Mouse (Mus musculus): ENCODE results near the gene Arrdc1. TPM values are rescaled to one million over a fixed set of nuclear protein-coding genes. Genes with fewer than 3 reads are reported as not detected.

Gene Arrdc1
- polyA plus RNA-seq, 1 experiment, result not detected

- Histone ChIP-seq H3K4me3 (ENCODE audit: insufficient read depth, low read depth, low read length) (no peak overlapping the region), H3K27ac (ENCODE audit: insufficient read depth, low read depth, low read length) (no peak overlapping the region), H3K4me1 (ENCODE audit: control insufficient read depth, insufficient read depth, low read length) (peaks cover 4% of the 10 kb centered on the region; the same call in 1 of the 2 replicates)
- TF ChIP-seq POLR2A (IDR thresholded peaks at IDR 0.05; ENCODE audit: insufficient read depth, low read depth, low read length), result no peak
- no peak for TF ChIP-seq CTCF (IDR thresholded peaks at IDR 0.05; ENCODE audit: insufficient read depth, low read depth, low read length)
- 79% methylated on average over 7 of the region's 7 CpGs for WGBS
These were observed 8.1 kb downstream of the Arrdc1 start for GRCm38 (mm10) chr2:24926965-24927358.

GRCm38 (mm10) chr2:24926345-24926964, 8.6 kb downstream of the Arrdc1 start:
- WGBS, result 89% methylated on average over 9 of the region's 9 CpGs
- TF ChIP-seq CTCF (IDR thresholded peaks at IDR 0.05; ENCODE audit: insufficient read depth, low read depth, low read length), result no peak
- TF ChIP-seq POLR2A (IDR thresholded peaks at IDR 0.05; ENCODE audit: insufficient read depth, low read depth, low read length), result no peak
- H3K4me3 ChIP-seq (ENCODE audit: insufficient read depth, low read depth, low read length), result no peak overlapping the region

GRCm38 (mm10) chr2:24925284-24925683, 9.8 kb downstream of the Arrdc1 start:
- Histone ChIP-seq H3K4me1 (ENCODE audit: control insufficient read depth, insufficient read depth, low read length) (peaks cover 4% of the 10 kb centered on the region; the same call in 1 of the 2 replicates), H3K4me3 (ENCODE audit: insufficient read depth, low read depth, low read length) (no peak overlapping the region), H3K27ac (ENCODE audit: insufficient read depth, low read depth, low read length) (no peak overlapping the region)
- WGBS, result 89% methylated on average over 8 of the region's 8 CpGs
- TF ChIP-seq CTCF (IDR thresholded peaks at IDR 0.05; ENCODE audit: insufficient read depth, low read depth, low read length), result no peak
- no peak for TF ChIP-seq POLR2A (IDR thresholded peaks at IDR 0.05; ENCODE audit: insufficient read depth, low read depth, low read length)

More at GRCm38 (mm10) chr2:24926345-24926964, 8.6 kb downstream of the Arrdc1 start:
- Histone ChIP-seq H3K4me1 (ENCODE audit: control insufficient read depth, insufficient read depth, low read length) (peaks cover 4% of the 10 kb centered on the region; the same call in 1 of the 2 replicates), H3K27ac (ENCODE audit: insufficient read depth, low read depth, low read length) (no peak overlapping the region)

GRCm38 (mm10) chr2:24923561-24923960, 11.5 kb downstream of the Arrdc1 start:
- no peak for TF ChIP-seq POLR2A (IDR thresholded peaks at IDR 0.05; ENCODE audit: insufficient read depth, low read depth, low read length)
- no peak for TF ChIP-seq CTCF (IDR thresholded peaks at IDR 0.05; ENCODE audit: insufficient read depth, low read depth, low read length)
- Histone ChIP-seq H3K27ac (ENCODE audit: insufficient read depth, low read depth, low read length) (no peak overlapping the region), H3K4me1 (ENCODE audit: control insufficient read depth, insufficient read depth, low read length) (peaks cover 4% of the 10 kb centered on the region; the same call in 1 of the 2 replicates), H3K4me3 (ENCODE audit: insufficient read depth, low read depth, low read length) (no peak overlapping the region)
- 57% methylated on average over 2 of the region's 2 CpGs for WGBS

- WGBS, result 10% methylated on average over 8 of the region's 8 CpGs
- TF ChIP-seq POLR2A (IDR thresholded peaks at IDR 0.05; ENCODE audit: insufficient read depth, low read depth, low read length) (no peak), CTCF (IDR thresholded peaks at IDR 0.05; ENCODE audit: insufficient read depth, low read depth, low read length) (no peak)
- H3K4me3 ChIP-seq (ENCODE audit: insufficient read depth, low read depth, low read length), result peak overlapping the region; percentile 92
- H3K27ac ChIP-seq (ENCODE audit: insufficient read depth, low read depth, low read length), result peak overlapping the region; percentile 82
- no peaks in the 10 kb centered on the region for H3K4me1 ChIP-seq (ENCODE audit: control insufficient read depth, insufficient read depth, low read length)
These were observed 15.2 kb downstream of the Arrdc1 start for GRCm38 (mm10) chr2:24919839-24920175.

- H3K27ac ChIP-seq (ENCODE audit: insufficient read depth, low read depth, low read length), result peak within 1 kb of the TSS; percentile 82
- 1% methylated on average over 112 of the region's 112 CpGs for WGBS
- no peaks in the 10 kb centered on the region for H3K4me1 ChIP-seq (ENCODE audit: control insufficient read depth, insufficient read depth, low read length)
- peak within 1 kb of the TSS; percentile 92 for H3K4me3 ChIP-seq (ENCODE audit: insufficient read depth, low read depth, low read length)
- TF ChIP-seq POLR2A (IDR thresholded peaks at IDR 0.05; ENCODE audit: insufficient read depth, low read depth, low read length) (peak; percentile 78), CTCF (IDR thresholded peaks at IDR 0.05; ENCODE audit: insufficient read depth, low read depth, low read length) (no peak)
These were observed 15.9 kb downstream of the Arrdc1 start, which contains the start of gene Ehmt1 for GRCm38 (mm10) chr2:24918930-24919838. TSS of gene Ehmt1 (minus strand) at chr2:24919614.

- TF ChIP-seq CTCF (IDR thresholded peaks at IDR 0.05; ENCODE audit: insufficient read depth, low read depth, low read length), result no peak
- TF ChIP-seq POLR2A (IDR thresholded peaks at IDR 0.05; ENCODE audit: insufficient read depth, low read depth, low read length), result no peak
- no peak overlapping the region for H3K27ac ChIP-seq (ENCODE audit: insufficient read depth, low read depth, low read length)
- no peaks in the 10 kb centered on the region for H3K4me1 ChIP-seq (ENCODE audit: control insufficient read depth, insufficient read depth, low read length)
- H3K4me3 ChIP-seq (ENCODE audit: insufficient read depth, low read depth, low read length), result no peak overlapping the region
- 65% methylated on average over 3 of the region's 3 CpGs for WGBS
These were observed 20.3 kb downstream of the Arrdc1 start for GRCm38 (mm10) chr2:24914762-24915161.

GRCm38 (mm10) chr2:24912589-24912988, 22.5 kb downstream of the Arrdc1 start:
- no peak overlapping the region for H3K4me3 ChIP-seq (ENCODE audit: insufficient read depth, low read depth, low read length)
- TF ChIP-seq CTCF (IDR thresholded peaks at IDR 0.05; ENCODE audit: insufficient read depth, low read depth, low read length) (no peak), POLR2A (IDR thresholded peaks at IDR 0.05; ENCODE audit: insufficient read depth, low read depth, low read length) (no peak)
- no peaks in the 10 kb centered on the region for H3K4me1 ChIP-seq (ENCODE audit: control insufficient read depth, insufficient read depth, low read length)
- H3K27ac ChIP-seq (ENCODE audit: insufficient read depth, low read depth, low read length), result no peak overlapping the region

- no peak overlapping the region for H3K27ac ChIP-seq (ENCODE audit: insufficient read depth, low read depth, low read length)
- H3K4me1 ChIP-seq (ENCODE audit: control insufficient read depth, insufficient read depth, low read length), result no peaks in the 10 kb centered on the region
- H3K4me3 ChIP-seq (ENCODE audit: insufficient read depth, low read depth, low read length), result no peak overlapping the region
- no peak for TF ChIP-seq CTCF (IDR thresholded peaks at IDR 0.05; ENCODE audit: insufficient read depth, low read depth, low read length)
- TF ChIP-seq POLR2A (IDR thresholded peaks at IDR 0.05; ENCODE audit: insufficient read depth, low read depth, low read length), result no peak
- WGBS, result 90% methylated on average over 4 of the region's 4 CpGs
These were observed 22.9 kb downstream of the Arrdc1 start for GRCm38 (mm10) chr2:24912189-24912588.
